Mouse (Mus musculus) limb, embryonic 14.5 days (tissue): ENCODE results near the gene Acmsd. TPM values are rescaled to one million over a fixed set of nuclear protein-coding genes. Genes with fewer than 3 reads are reported as not detected.

Source experiments
- ATAC-seq: fragments of 200-750 bp; cut with Nextera tagmentation; 2 replicates; pipeline ENCODE4 v1.8.0; 2017; ENCODE audit warnings: low read depth, moderate number of reproducible peaks, moderate TSS enrichment; ENCODE audit not compliant: low FRiP score
- DNase-seq: peaks from one replicate; pipeline ENCODE4 v3.0.0-alpha.2; 2015; ENCODE audit warnings: low spot score
- H3K27ac ChIP-seq: fragments of 300-500 bp; sonication (generic); replicated peaks from 2 replicates; pipeline ENCODE4 v1.5.1; 2014; ENCODE audit warnings: low read depth, mild to moderate bottlenecking, low read length, moderate library complexity, mixed read lengths
- H3K27me3 ChIP-seq: fragments of 300-500 bp; sonication (generic); 2 replicates; pipeline ENCODE4 v1.6.1; 2014; ENCODE audit warnings: low read length, mixed read lengths; ENCODE audit not compliant: control insufficient read depth, insufficient read depth
- H3K36me3 ChIP-seq: fragments of 300-500 bp; sonication (generic); 2 replicates; pipeline ENCODE4 v1.6.1; 2014; ENCODE audit warnings: mild to moderate bottlenecking, low read length, moderate library complexity, mixed read lengths; ENCODE audit not compliant: control insufficient read depth, insufficient read depth
- H3K4me1 ChIP-seq: fragments of 300-500 bp; sonication (generic); 2 replicates; pipeline ENCODE4 v1.6.1; 2014; ENCODE audit warnings: antibody characterized with exemption, low read length, mixed read lengths; ENCODE audit not compliant: control insufficient read depth, insufficient read depth
- H3K4me2 ChIP-seq: fragments of 300-500 bp; sonication (generic); replicated peaks from 2 replicates; pipeline ENCODE4 v1.6.1; 2014; ENCODE audit warnings: low read depth, mild to moderate bottlenecking, low read length, moderate library complexity; ENCODE audit not compliant: severe bottlenecking
- H3K4me3 ChIP-seq: fragments of 300-500 bp; sonication (generic); replicated peaks from 2 replicates; pipeline ENCODE4 v1.5.1; 2014; ENCODE audit warnings: low read length
- H3K9ac ChIP-seq: fragments of 300-500 bp; sonication (generic); 2 replicates; pipeline ENCODE4 v1.6.1; 2014; ENCODE audit warnings: mild to moderate bottlenecking, low read depth, low read length, moderate library complexity; ENCODE audit not compliant: severe bottlenecking
- H3K9me3 ChIP-seq: fragments of 300-500 bp; sonication (generic); 2 replicates; pipeline ENCODE4 v1.6.1; 2016; ENCODE audit warnings: low read length; ENCODE audit not compliant: control insufficient read depth
- POLR2A ChIP-seq: fragments of 200-500 bp; IDR thresholded peaks from 2 replicates; pipeline ENCODE4 v1.8.0; 2012; ENCODE audit warnings: inconsistent platforms, mild to moderate bottlenecking, moderate library complexity, borderline replicate concordance; ENCODE audit not compliant: insufficient read depth, insufficient read length; ENCODE audit errors: extremely low read depth
- WGBS: fragments of 180-500 bp; shearing (Covaris S2); extraction: QIAGEN DNeasy Blood & Tissue Kit; methylation state at CpG from one replicate; pipeline ENCODE4 v1.1.7; 2014; 5-methylcytosine and 5-hydroxymethylcytosine counted together
- polyA plus RNA-seq, 2 experiments: library from polyadenylated mRNA; depleted of rRNA in 1 of 2; stranded (reverse) in 1 of 2; unstranded in 1 of 2; fragments of >200 nt; fragmentation: Nextera tagmentation in 1 of 2; extraction: Ambion mirVana in 1 of 2; gene quantifications; 2 replicates each; pipeline versions ENCODE4 v1.2.1 to v1.2.3; 2012 to 2014

The Acmsd gene
- polyA plus RNA-seq, 2 experiments: 0.11 TPM; not detected in 1

- ATAC-seq (no peak), DNase-seq (no peak)
- Histone ChIP-seq H3K9ac (no peak overlapping the region), H3K36me3 (no peaks in the 10 kb centered on the region), H3K4me2 (no peak overlapping the region), H3K4me3 (no peak overlapping the region), H3K4me1 (no peaks in the 10 kb centered on the region), H3K27me3 (no peaks in the 10 kb centered on the region), H3K27ac (no peak overlapping the region), H3K9me3 (no peaks in the 10 kb centered on the region)
- 87% methylated on average over 1 of the region's 1 CpGs for WGBS
- no peak for TF ChIP-seq POLR2A
These were observed 10.9 kb upstream of the Acmsd start for GRCm38 (mm10) chr1:127718290-127718689.

- no peak for ATAC-seq
- WGBS: 42% methylated on average over 2 of the region's 2 CpGs
- TF ChIP-seq POLR2A: no peak
- Histone ChIP-seq H3K36me3 (no peaks in the 10 kb centered on the region), H3K4me2 (no peak overlapping the region), H3K27me3 (no peaks in the 10 kb centered on the region), H3K4me1 (no peaks in the 10 kb centered on the region), H3K4me3 (no peak overlapping the region), H3K9me3 (0 out of 2 replicates have a peak, but pooled peaks cover 2% of the 10 kb centered on the region), H3K27ac (no peak overlapping the region), H3K9ac (no peak overlapping the region)
- no peak for DNase-seq
These were observed 5.6 kb upstream of the Acmsd start for GRCm38 (mm10) chr1:127723596-127723995.

DNA sequence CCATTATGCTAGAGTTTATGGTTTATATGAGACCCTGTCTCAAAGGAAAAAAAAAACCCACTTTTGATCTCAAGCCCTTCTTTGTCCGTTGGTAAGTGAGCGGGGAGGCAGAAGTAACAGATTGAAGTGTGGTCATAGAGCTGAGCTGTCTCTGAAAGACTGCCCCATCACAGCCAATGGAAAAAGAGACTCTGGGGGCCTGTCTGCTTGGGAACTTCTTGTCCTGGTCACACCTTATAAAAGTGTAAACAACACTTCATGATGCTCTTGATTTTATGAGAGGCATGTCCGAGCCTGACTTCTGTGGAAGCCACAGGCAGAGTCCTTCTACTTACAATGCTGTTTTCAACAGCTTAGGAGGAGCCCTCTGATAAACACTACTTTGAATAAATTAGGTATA lies 1.9 kb downstream of the Acmsd start:
- Histone ChIP-seq H3K9ac (no peak overlapping the region), H3K9me3 (0 out of 2 replicates have a peak, but pooled peaks cover 6% of the 10 kb centered on the region), H3K27ac (no peak overlapping the region), H3K4me2 (no peak overlapping the region), H3K36me3 (no peaks in the 10 kb centered on the region), H3K27me3 (no peaks in the 10 kb centered on the region), H3K4me1 (peaks cover 2% of the 10 kb centered on the region; the same call in 1 of the 2 replicates), H3K4me3 (no peak overlapping the region)
- WGBS: 34% methylated on average over 3 of the region's 3 CpGs
- DNase-seq (no peak), ATAC-seq (no peak)
- TF ChIP-seq POLR2A: no peak

DNA sequence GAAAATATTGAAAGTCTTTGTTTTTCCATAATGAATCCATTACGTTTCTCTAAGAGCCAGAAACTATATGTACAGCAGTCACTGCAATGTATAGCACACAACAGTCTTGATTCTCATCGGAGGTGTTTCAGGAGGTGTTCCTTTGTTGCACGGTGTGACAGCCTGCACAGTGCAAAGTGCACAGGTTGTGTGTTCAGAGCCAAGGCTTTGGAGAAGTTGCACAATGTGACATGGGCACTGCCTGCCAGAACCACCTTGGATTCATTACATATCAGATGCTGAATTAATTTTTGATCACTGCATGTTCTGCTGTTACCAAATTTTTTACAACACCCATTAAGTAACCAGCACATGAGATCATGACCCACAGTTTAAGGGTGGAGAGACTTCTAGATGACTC lies 3.2 kb downstream of the Acmsd start:
- H3K27me3 ChIP-seq: no peaks in the 10 kb centered on the region
- H3K4me3 ChIP-seq: no peak overlapping the region
- no peak for TF ChIP-seq POLR2A
- ATAC-seq (no peak), DNase-seq (no peak)
- H3K4me1 ChIP-seq: peaks cover 2% of the 10 kb centered on the region; the same call in 1 of the 2 replicates
- H3K27ac ChIP-seq: no peak overlapping the region
- H3K4me2 ChIP-seq: no peak overlapping the region
- no peaks in the 10 kb centered on the region for H3K36me3 ChIP-seq
- H3K9ac ChIP-seq: no peak overlapping the region
- 0 out of 2 replicates have a peak, but pooled peaks cover 6% of the 10 kb centered on the region for H3K9me3 ChIP-seq
- 88% methylated on average over 3 of the region's 3 CpGs for WGBS

GRCm38 (mm10) chr1:127732841-127733240 lies 3.6 kb downstream of the Acmsd start:
- no peak overlapping the region for H3K4me2 ChIP-seq

GRCm38 (mm10) chr1:127735356-127735755 lies 6.1 kb downstream of the Acmsd start:
- DNase-seq: no peak
- no peak for TF ChIP-seq POLR2A

More at GRCm38 (mm10) chr1:127732841-127733240, 3.6 kb downstream of the Acmsd start:
- Histone ChIP-seq H3K4me1 (peaks cover 2% of the 10 kb centered on the region; the same call in 1 of the 2 replicates), H3K9ac (no peak overlapping the region), H3K27me3 (no peaks in the 10 kb centered on the region), H3K27ac (no peak overlapping the region), H3K9me3 (0 out of 2 replicates have a peak, but pooled peaks cover 6% of the 10 kb centered on the region), H3K4me3 (no peak overlapping the region), H3K36me3 (no peaks in the 10 kb centered on the region)
- ATAC-seq (no peak), DNase-seq (no peak)
- 51% methylated on average over 3 of the region's 3 CpGs for WGBS
- TF ChIP-seq POLR2A: no peak

More at GRCm38 (mm10) chr1:127735356-127735755, 6.1 kb downstream of the Acmsd start:
- Histone ChIP-seq H3K36me3 (no peaks in the 10 kb centered on the region), H3K27me3 (no peaks in the 10 kb centered on the region), H3K4me2 (no peak overlapping the region), H3K9me3 (no peaks in the 10 kb centered on the region), H3K4me1 (peaks cover 2% of the 10 kb centered on the region; the same call in 1 of the 2 replicates), H3K9ac (no peak overlapping the region), H3K4me3 (no peak overlapping the region), H3K27ac (no peak overlapping the region)
- no peak for ATAC-seq
- 52% methylated on average over 3 of the region's 3 CpGs for WGBS
